Mouse (Mus musculus): ENCODE data around the gene Trpm4.

DNA sequence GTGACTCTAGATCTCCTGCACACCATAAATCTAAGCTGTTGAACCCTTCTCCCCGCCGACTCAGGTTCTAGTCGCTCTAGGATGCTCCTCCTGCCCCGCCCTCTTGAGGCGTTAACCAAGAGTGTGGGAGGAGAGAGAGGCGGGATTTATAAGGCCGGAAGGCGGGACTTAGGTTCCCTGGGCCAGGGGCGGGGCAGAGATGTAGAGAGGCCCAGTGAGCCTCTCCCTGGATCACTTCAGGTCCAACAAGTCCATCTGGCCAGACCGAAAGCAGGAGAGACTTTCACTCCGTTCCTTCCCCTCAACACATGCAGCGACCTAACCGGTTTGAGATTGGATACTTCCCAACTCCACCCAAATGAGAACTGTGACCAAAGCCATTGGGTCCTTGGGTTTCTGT is 29.2 kb upstream of the Trpm4 start:
- no peak for TF ChIP-seq CTCF (IDR thresholded peaks at IDR 0.05)
- no peak for TF ChIP-seq EP300 (IDR thresholded peaks at IDR 0.05)

All from lung, postnatal 0 days (tissue).